Mouse (Mus musculus) liver, adult 2 months (tissue): ENCODE measurements around the gene Stap2. TPM values are rescaled to one million over a fixed set of nuclear protein-coding genes. Genes with fewer than 3 reads are reported as not detected.

ENCODE experiments used
- DNase-seq: peaks from one replicate; pipeline ENCODE4 v3.0.0-alpha.2; 2011; ENCODE audit warnings: low read depth, low spot score; ENCODE audit errors: extremely low read depth
- H3K27ac ChIP-seq: fragments of 200-500 bp; replicated peaks from 2 replicates; pipeline ENCODE4 v1.5.1; 2012; ENCODE audit warnings: low read depth, mild to moderate bottlenecking, control low read depth, inconsistent platforms, low read length; ENCODE audit not compliant: insufficient read depth
- H3K27me3 ChIP-seq: fragments of 200-500 bp; 2 replicates; pipeline ENCODE4 v1.6.1; 2012; ENCODE audit warnings: mild to moderate bottlenecking, moderate library complexity, low read length, inconsistent platforms; ENCODE audit not compliant: control insufficient read depth, insufficient read depth
- H3K36me3 ChIP-seq: fragments of 200-500 bp; 2 replicates; pipeline ENCODE4 v1.6.1; 2012; ENCODE audit warnings: low read length, inconsistent platforms; ENCODE audit not compliant: control insufficient read depth, insufficient read depth
- H3K4me1 ChIP-seq: fragments of 200-500 bp; 2 replicates; pipeline ENCODE4 v1.6.1; 2011; ENCODE audit warnings: low read length; ENCODE audit not compliant: control insufficient read depth, insufficient read depth
- H3K4me3 ChIP-seq: fragments of 200-500 bp; 2 replicates; pipeline ENCODE4 v1.5.1; 2011; ENCODE audit warnings: low read depth, mild to moderate bottlenecking, control low read depth, low read length, moderate library complexity; ENCODE audit not compliant: insufficient read depth
- H3K79me2 ChIP-seq: fragments of 200-500 bp; 2 replicates; pipeline ENCODE4 v1.6.1; 2012; ENCODE audit warnings: inconsistent platforms, mild to moderate bottlenecking, low read length, moderate library complexity; ENCODE audit not compliant: control insufficient read depth, insufficient read depth
- H3K9ac ChIP-seq: fragments of 200-500 bp; 2 replicates; pipeline ENCODE4 v1.6.1; 2012; ENCODE audit warnings: low read depth, mild to moderate bottlenecking, control low read depth, inconsistent platforms, low read length
- CTCF ChIP-seq: fragments of 200-500 bp; IDR thresholded peaks from 2 replicates; pipeline ENCODE4 v1.5.1; 2011; ENCODE audit warnings: low read depth, low read length, control low read depth
- POLR2A ChIP-seq: fragments of 200-500 bp; IDR thresholded peaks from 2 replicates; pipeline ENCODE4 v1.6.1; 2011; ENCODE audit warnings: low read length, control low read depth; ENCODE audit not compliant: insufficient read depth; ENCODE audit errors: extremely low read depth
- WGBS: fragments of 180-500 bp; shearing (Covaris S2); methylation state at CpG from one replicate; pipeline ENCODE4 v1.1.7; 2018; 5-methylcytosine and 5-hydroxymethylcytosine counted together
- polyA plus RNA-seq: library from polyadenylated mRNA; depleted of rRNA; stranded (reverse); fragments of >200 nt; gene quantifications from 2 replicates; pipeline ENCODE4 v1.2.3, GENCODE M21; 2012
- total RNA-seq: library from RNA; depleted of rRNA; stranded (reverse); fragments of >200 nt; gene quantifications from 2 replicates; pipeline ENCODE4 v1.2.3, GENCODE M21; 2014

Gene Stap2
- total and polyA plus RNA-seq, 2 experiments: 35.3 to 44.8 TPM

GRCm38 (mm10) chr17:55996007-55996406 lies 9.4 kb downstream of the Stap2 start:
- no peak overlapping the region for H3K4me3 ChIP-seq
- H3K36me3 ChIP-seq: peaks cover 4% of the 10 kb centered on the region; the same call in 1 of the 2 replicates
- H3K9ac ChIP-seq: no peak overlapping the region
- no peaks in the 10 kb centered on the region for H3K79me2 ChIP-seq
- DNase-seq: peak; percentile 81
- 36% methylated on average over 15 of the region's 15 CpGs for WGBS
- H3K27ac ChIP-seq: no peak overlapping the region
- H3K27me3 ChIP-seq: no peaks in the 10 kb centered on the region
- no peak; the same call in 1 of the 2 replicates for TF ChIP-seq CTCF
- TF ChIP-seq POLR2A: no peak
- H3K4me1 ChIP-seq: peaks cover 2% of the 10 kb centered on the region; the same call in 1 of the 2 replicates

GRCm38 (mm10) chr17:55990278-55990898 lies 15.0 kb downstream of the Stap2 start:
- Histone ChIP-seq H3K4me1 (no peaks in the 10 kb centered on the region), H3K36me3 (no peaks in the 10 kb centered on the region), H3K27ac (no peak overlapping the region), H3K9ac (no peak overlapping the region), H3K4me3 (no peak overlapping the region), H3K79me2 (no peaks in the 10 kb centered on the region), H3K27me3 (no peaks in the 10 kb centered on the region)
- WGBS: 80% methylated on average over 8 of the region's 8 CpGs
- no peak for DNase-seq
- TF ChIP-seq CTCF (no peak), POLR2A (no peak)

GRCm38 (mm10) chr17:55986030-55986961 lies 19.1 kb downstream of the Stap2 start, which contains the start of gene Fsd1:
Gene Fsd1, plus strand, starts transcription at chr17:55986509.
- H3K27me3 ChIP-seq: no peaks in the 10 kb centered on the region
- 16% methylated on average over 35 of the region's 35 CpGs for WGBS
- H3K79me2 ChIP-seq: no peaks in the 10 kb centered on the region
- no peaks in the 10 kb centered on the region for H3K4me1 ChIP-seq
- no peak for DNase-seq
- no peak within 1 kb of the TSS for H3K27ac ChIP-seq
- H3K4me3 ChIP-seq: no peak within 1 kb of the TSS
- no peaks in the 10 kb centered on the region for H3K36me3 ChIP-seq
- H3K9ac ChIP-seq: no peak within 1 kb of the TSS
- TF ChIP-seq CTCF (no peak), POLR2A (no peak)

GRCm38 (mm10) chr17:55977301-55977700 lies 28.1 kb downstream of the Stap2 start:
- H3K4me1 ChIP-seq: peaks cover 4% of the 10 kb centered on the region
- no peak overlapping the region for H3K9ac ChIP-seq
- H3K79me2 ChIP-seq: no peaks in the 10 kb centered on the region
- no peaks in the 10 kb centered on the region for H3K27me3 ChIP-seq
- H3K36me3 ChIP-seq: no peaks in the 10 kb centered on the region
- no peak for TF ChIP-seq CTCF
- TF ChIP-seq POLR2A: no peak
- WGBS: 27% methylated on average over 3 of the region's 3 CpGs
- no peak for DNase-seq
- H3K27ac ChIP-seq: no peak overlapping the region
- H3K4me3 ChIP-seq: no peak overlapping the region

- no peak overlapping the region for H3K27ac ChIP-seq
- no peaks in the 10 kb centered on the region for H3K36me3 ChIP-seq
- H3K4me1 ChIP-seq: peaks cover 4% of the 10 kb centered on the region
- no peak overlapping the region; the same call in 1 of the 2 replicates for H3K4me3 ChIP-seq
- DNase-seq: peak; percentile 86
- H3K79me2 ChIP-seq: no peaks in the 10 kb centered on the region
- H3K27me3 ChIP-seq: peaks cover under 1% of the 10 kb centered on the region; the same call in 1 of the 2 replicates
- TF ChIP-seq POLR2A (no peak), CTCF (peak; percentile 90)
- no peak overlapping the region for H3K9ac ChIP-seq
- WGBS: 13% methylated on average over 13 of the region's 13 CpGs
Observed at GRCm38 (mm10) chr17:55976255-55976862, 29.0 kb downstream of the Stap2 start.
